Mouse (Mus musculus) hindbrain, embryonic 11.5 days (tissue): ENCODE results near the gene Ppp4r1. TPM values are rescaled to one million over a fixed set of nuclear protein-coding genes. Genes with fewer than 3 reads are reported as not detected.

Experiments
- ATAC-seq: fragments of 200-750 bp; cut with Nextera tagmentation; 2 replicates; pipeline ENCODE4 v1.8.0; 2017; ENCODE audit warnings: mild to moderate bottlenecking, moderate TSS enrichment, moderate library complexity; ENCODE audit not compliant: low FRiP score
- DNase-seq: peaks from one replicate; pipeline ENCODE4 v3.0.0-alpha.2; 2015; ENCODE audit warnings: low spot score
- H3K27ac ChIP-seq: fragments of 300-500 bp; sonication (generic); 2 replicates; pipeline ENCODE4 v1.5.1; 2014; ENCODE audit warnings: mild to moderate bottlenecking, low read depth, low read length
- H3K27me3 ChIP-seq: fragments of 300-500 bp; sonication (generic); 2 replicates; pipeline ENCODE4 v1.6.1; 2014; ENCODE audit warnings: mild to moderate bottlenecking, low read length, moderate library complexity, mixed read lengths; ENCODE audit not compliant: control insufficient read depth, insufficient read depth
- H3K36me3 ChIP-seq: fragments of 300-500 bp; sonication (generic); 2 replicates; pipeline ENCODE4 v1.6.1; 2014; ENCODE audit warnings: mild to moderate bottlenecking, low read length, moderate library complexity, mixed read lengths; ENCODE audit not compliant: control insufficient read depth, insufficient read depth
- H3K4me1 ChIP-seq: fragments of 300-500 bp; sonication (generic); replicated peaks from 2 replicates; pipeline ENCODE4 v1.6.1; 2014; ENCODE audit warnings: low read length, mixed read lengths; ENCODE audit not compliant: control insufficient read depth, insufficient read depth
- H3K4me2 ChIP-seq: fragments of 300-500 bp; sonication (generic); replicated peaks from 2 replicates; pipeline ENCODE4 v1.6.1; 2014; ENCODE audit warnings: mild to moderate bottlenecking, low read depth, low read length
- H3K4me3 ChIP-seq: fragments of 300-500 bp; sonication (generic); 2 replicates; pipeline ENCODE4 v1.5.1; 2014; ENCODE audit warnings: low read depth, low read length
- H3K9ac ChIP-seq: fragments of 300-500 bp; sonication (generic); 2 replicates; pipeline ENCODE4 v1.6.1; 2014; ENCODE audit warnings: low read depth, low read length
- H3K9me3 ChIP-seq: fragments of 300-500 bp; sonication (generic); 2 replicates; pipeline ENCODE4 v1.6.1; 2016; ENCODE audit warnings: low read length; ENCODE audit not compliant: control insufficient read depth
- WGBS: fragments of 180-500 bp; shearing (Covaris S2); extraction: QIAGEN DNeasy Blood & Tissue Kit; methylation state at CpG from one replicate; pipeline ENCODE4 v1.1.7; 2014; 5-methylcytosine and 5-hydroxymethylcytosine counted together
- polyA plus RNA-seq: library from polyadenylated mRNA; unstranded; fragments of >200 nt; fragmentation: Nextera tagmentation; extraction: Ambion mirVana; gene quantifications from 2 replicates; pipeline ENCODE4 v1.2.1, GENCODE M21; 2014

Gene Ppp4r1
- polyA plus RNA-seq, 1 experiment from 2014 or later: 48.9 TPM

- no peak for DNase-seq
- 92% methylated on average over 14 of the region's 14 CpGs for WGBS
- H3K4me1 ChIP-seq: 0 out of 2 replicates have a peak, but pooled peaks cover under 1% of the 10 kb centered on the region
- no peak overlapping the region for H3K27ac ChIP-seq
- no peak overlapping the region for H3K4me2 ChIP-seq
- no peak for ATAC-seq
- H3K36me3 ChIP-seq: 0 out of 2 replicates have a peak, but pooled peaks cover 2% of the 10 kb centered on the region
- H3K27me3 ChIP-seq: no peaks in the 10 kb centered on the region
- no peak overlapping the region for H3K4me3 ChIP-seq
- H3K9me3 ChIP-seq: no peaks in the 10 kb centered on the region
- no peak overlapping the region for H3K9ac ChIP-seq
Observed at GRCm38 (mm10) chr17:65763221-65763620, 19.2 kb upstream of the Ppp4r1 start.

- DNase-seq (no peak), ATAC-seq (no peak)
- Histone ChIP-seq H3K27ac (no peak overlapping the region), H3K4me3 (no peak overlapping the region), H3K36me3 (no peaks in the 10 kb centered on the region), H3K9me3 (no peaks in the 10 kb centered on the region), H3K4me1 (peaks cover 5% of the 10 kb centered on the region; the same call in 1 of the 2 replicates), H3K4me2 (no peak overlapping the region), H3K27me3 (no peaks in the 10 kb centered on the region), H3K9ac (no peak overlapping the region)
- 69% methylated on average over 5 of the region's 5 CpGs for WGBS
Observed at GRCm38 (mm10) chr17:65768486-65768885, 13.9 kb upstream of the Ppp4r1 start.

DNA sequence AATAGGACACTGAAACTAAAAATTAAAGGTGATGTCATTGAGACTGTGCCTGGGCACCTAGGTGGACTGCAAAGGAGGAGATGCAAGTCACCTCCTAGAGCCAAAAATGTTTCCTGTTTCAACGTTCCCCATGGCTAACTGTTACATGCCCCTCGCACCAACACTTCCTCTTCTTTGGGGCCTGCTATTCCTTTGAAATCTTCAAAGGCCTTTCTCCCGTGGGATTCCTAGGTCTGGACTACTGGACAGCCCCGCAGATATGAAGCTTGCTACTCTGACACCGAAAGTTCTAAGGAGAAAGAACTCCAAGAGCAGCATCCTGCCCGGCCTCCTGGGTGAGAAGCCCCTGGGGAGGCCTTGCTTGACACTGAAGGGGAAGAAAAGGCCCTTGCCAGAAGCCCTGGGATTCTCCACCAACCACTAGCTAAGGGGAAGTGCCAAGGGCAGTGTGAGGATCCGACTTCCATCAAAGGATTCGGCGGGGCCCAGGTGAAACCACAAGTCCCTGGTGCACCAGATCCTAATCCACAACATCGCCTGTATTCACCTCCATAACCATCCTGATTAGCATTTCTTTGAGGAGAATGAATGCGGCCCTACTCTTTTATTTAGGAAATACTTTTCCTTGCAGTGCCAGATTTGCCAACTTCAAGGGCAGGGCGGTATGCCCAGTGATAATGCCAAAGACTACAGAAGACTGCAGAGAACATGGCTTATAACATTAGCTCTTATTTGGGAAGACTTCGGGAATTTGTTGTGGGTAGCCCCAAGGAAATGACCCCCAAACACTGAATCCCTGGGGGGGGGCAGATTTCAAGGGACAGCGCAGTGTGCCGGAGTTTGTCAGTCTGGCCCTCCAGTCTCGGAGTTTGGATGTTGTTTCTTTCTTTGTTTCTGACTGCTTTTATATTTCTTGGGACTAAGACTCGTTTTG, 11.1 kb upstream of the Ppp4r1 start:
- WGBS: 23% methylated on average over 17 of the region's 17 CpGs
- Histone ChIP-seq H3K4me2 (peak overlapping the region; percentile 89), H3K9me3 (no peaks in the 10 kb centered on the region), H3K27me3 (no peaks in the 10 kb centered on the region), H3K4me3 (peak overlapping the region; percentile 79), H3K9ac (peak overlapping the region; percentile 93), H3K4me1 (peaks cover 5% of the 10 kb centered on the region; the same call in 1 of the 2 replicates), H3K27ac (no peak overlapping the region), H3K36me3 (no peaks in the 10 kb centered on the region)
- ATAC-seq: no peak
- DNase-seq: no peak

GRCm38 (mm10) chr17:65771951-65772934, 10.1 kb upstream of the Ppp4r1 start, which contains the start of gene Rab31:
Gene Rab31 (minus strand): TSS chr17:65772752.
- peak within 1 kb of the TSS; percentile 79 for H3K4me3 ChIP-seq

DNA sequence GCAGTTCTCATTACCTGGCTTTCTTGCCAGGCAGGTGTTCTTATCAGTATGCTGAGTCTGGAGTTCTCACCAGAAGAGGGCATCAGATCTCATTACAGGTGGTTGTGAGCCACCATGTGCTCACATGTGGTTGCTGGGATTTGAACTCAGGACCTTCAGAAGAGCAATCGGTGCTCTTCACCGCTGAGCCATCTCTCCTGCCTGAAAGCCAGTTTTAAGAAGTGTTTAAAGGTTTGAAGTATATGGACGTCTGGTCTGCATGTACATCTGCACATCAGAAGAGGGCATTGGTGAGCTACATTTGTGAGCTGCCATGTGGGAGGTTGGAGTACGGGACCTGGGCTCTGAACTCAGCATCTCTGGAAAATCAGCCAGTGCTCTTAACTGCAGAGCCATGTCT, 8.8 kb upstream of the Ppp4r1 start:
- H3K4me1 ChIP-seq: peaks cover 3% of the 10 kb centered on the region; the same call in 1 of the 2 replicates

More at GRCm38 (mm10) chr17:65771951-65772934, 10.1 kb upstream of the Ppp4r1 start, which contains the start of gene Rab31:
- Histone ChIP-seq H3K4me1 (peaks cover 5% of the 10 kb centered on the region; the same call in 1 of the 2 replicates), H3K27ac (peak within 1 kb of the TSS; percentile 58), H3K36me3 (no peaks in the 10 kb centered on the region), H3K4me2 (peak within 1 kb of the TSS; percentile 89), H3K27me3 (no peaks in the 10 kb centered on the region), H3K9me3 (no peaks in the 10 kb centered on the region), H3K9ac (peak within 1 kb of the TSS; percentile 93)
- peak; percentile 79 for DNase-seq
- peak; percentile 87 for ATAC-seq
- WGBS: under 1% methylated on average over 75 of the region's 75 CpGs

DNA sequence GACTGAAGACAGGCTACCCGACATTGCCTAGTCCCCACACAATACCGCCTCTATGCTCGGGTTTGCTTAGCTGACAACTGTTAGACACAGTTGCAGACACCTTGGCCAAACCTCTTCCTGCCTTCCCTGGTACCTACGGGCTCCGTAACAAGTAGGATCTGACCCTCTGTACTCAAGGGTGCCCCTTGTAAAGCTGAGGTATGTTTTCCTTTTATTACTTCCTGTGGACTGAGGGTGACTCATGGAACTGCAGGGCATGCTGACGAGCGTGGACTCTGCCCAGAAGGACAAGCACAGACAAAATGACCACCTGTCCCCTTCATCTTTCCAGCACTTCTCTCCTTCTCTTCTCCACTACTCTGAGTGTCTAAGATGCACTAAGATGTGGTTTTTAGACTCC, 7.9 kb upstream of the Ppp4r1 start:
- Histone ChIP-seq H3K4me2 (no peak overlapping the region), H3K36me3 (no peaks in the 10 kb centered on the region), H3K9me3 (no peaks in the 10 kb centered on the region), H3K27ac (no peak overlapping the region), H3K4me1 (peaks cover 3% of the 10 kb centered on the region; the same call in 1 of the 2 replicates), H3K9ac (no peak overlapping the region), H3K4me3 (no peak overlapping the region), H3K27me3 (no peaks in the 10 kb centered on the region)
- ATAC-seq: no peak
- no peak for DNase-seq
- WGBS: 76% methylated on average over 7 of the region's 7 CpGs

More for the DNA sequence above, 8.8 kb upstream of the Ppp4r1 start:
- Histone ChIP-seq H3K36me3 (no peaks in the 10 kb centered on the region), H3K9me3 (no peaks in the 10 kb centered on the region), H3K27me3 (no peaks in the 10 kb centered on the region), H3K9ac (no peak overlapping the region), H3K4me2 (no peak overlapping the region), H3K27ac (no peak overlapping the region), H3K4me3 (no peak overlapping the region)
- ATAC-seq (no peak), DNase-seq (no peak)
- WGBS: 70% methylated on average over 4 of the region's 4 CpGs

GRCm38 (mm10) chr17:65776228-65776627, 6.1 kb upstream of the Ppp4r1 start:
- no peak overlapping the region for H3K4me3 ChIP-seq
- ATAC-seq (no peak), DNase-seq (no peak)
- H3K36me3 ChIP-seq: no peaks in the 10 kb centered on the region
- 71% methylated on average over 1 of the region's 1 CpGs for WGBS
- no peak overlapping the region for H3K4me2 ChIP-seq
- H3K9me3 ChIP-seq: no peaks in the 10 kb centered on the region
- H3K27me3 ChIP-seq: no peaks in the 10 kb centered on the region
- H3K4me1 ChIP-seq: 0 out of 2 replicates have a peak, but pooled peaks cover under 1% of the 10 kb centered on the region
- no peak overlapping the region for H3K27ac ChIP-seq
- no peak overlapping the region for H3K9ac ChIP-seq

GRCm38 (mm10) chr17:65777461-65777860, 4.9 kb upstream of the Ppp4r1 start:
- ATAC-seq (no peak), DNase-seq (no peak)
- 82% methylated on average over 4 of the region's 4 CpGs for WGBS
- Histone ChIP-seq H3K4me1 (no peaks in the 10 kb centered on the region), H3K27me3 (no peaks in the 10 kb centered on the region), H3K9ac (no peak overlapping the region), H3K4me2 (no peak overlapping the region), H3K9me3 (no peaks in the 10 kb centered on the region), H3K36me3 (no peaks in the 10 kb centered on the region), H3K27ac (no peak overlapping the region), H3K4me3 (no peak overlapping the region)
